Mouse (Mus musculus) embryonic fibroblast, embryonic 13.5 days (primary cell): ENCODE measurements at regions not wholly inside any gene's neighbourhood (a gene's known extent, or its start where the extent isn't known, plus 50 kb on each side); places are given as distances from the start of the nearest gene placed in this dataset.

Source experiments
- H3K27ac ChIP-seq: 2 replicates; pipeline ENCODE4 v1.5.1; 2012; ENCODE audit warnings: low read length, control low read depth, inconsistent platforms; ENCODE audit not compliant: insufficient read depth
- H3K4me1 ChIP-seq: 2 replicates; pipeline ENCODE4 v1.6.1; 2011; ENCODE audit warnings: low read length; ENCODE audit not compliant: control insufficient read depth, insufficient read depth
- H3K4me3 ChIP-seq: 2 replicates; pipeline ENCODE4 v1.5.1; 2011; ENCODE audit warnings: mild to moderate bottlenecking, control low read depth, low read length; ENCODE audit not compliant: insufficient read depth
- CTCF ChIP-seq: IDR thresholded peaks from 2 replicates; pipeline ENCODE4 v1.5.1; 2011; ENCODE audit warnings: mild to moderate bottlenecking, control low read depth, low read length, moderate library complexity, borderline replicate concordance; ENCODE audit not compliant: insufficient read depth
- POLR2A ChIP-seq: IDR thresholded peaks from 2 replicates; pipeline ENCODE4 v1.6.1; 2011; ENCODE audit warnings: low read depth, mild to moderate bottlenecking, control low read depth, low read length, moderate library complexity

GRCm38 (mm10) chr11:7944956-7945515 is 719.3 kb downstream of the Tns3 start:
- Histone ChIP-seq H3K27ac (no peak overlapping the region; the same call in 1 of the 2 replicates), H3K4me3 (no peak overlapping the region), H3K4me1 (no peaks in the 10 kb centered on the region)
- TF ChIP-seq POLR2A (no peak), CTCF (no peak)

- no peaks in the 10 kb centered on the region for H3K4me1 ChIP-seq
- H3K27ac ChIP-seq = no peak overlapping the region
- H3K4me3 ChIP-seq = no peak overlapping the region
- TF ChIP-seq POLR2A = no peak
- TF ChIP-seq CTCF = no peak
Measured at GRCm38 (mm10) chr11:7944373-7944772, 720.0 kb downstream of the Tns3 start.

- no peaks in the 10 kb centered on the region for H3K4me1 ChIP-seq
- no peak for TF ChIP-seq POLR2A
- no peak for TF ChIP-seq CTCF
- H3K4me3 ChIP-seq = no peak overlapping the region
- no peak overlapping the region for H3K27ac ChIP-seq
Measured at GRCm38 (mm10) chr11:7933611-7934010, 719.9 kb upstream of the Igfbp3 start.

- TF ChIP-seq CTCF = no peak
- TF ChIP-seq POLR2A = no peak
- no peaks in the 10 kb centered on the region for H3K4me1 ChIP-seq
- no peak overlapping the region for H3K4me3 ChIP-seq
- H3K27ac ChIP-seq = no peak overlapping the region
Measured at GRCm38 (mm10) chr11:7932638-7933037, 718.9 kb upstream of the Igfbp3 start.

- H3K4me1 ChIP-seq = no peaks in the 10 kb centered on the region
- TF ChIP-seq CTCF (no peak), POLR2A (no peak)
- no peak overlapping the region for H3K4me3 ChIP-seq
- H3K27ac ChIP-seq = no peak overlapping the region
Measured at GRCm38 (mm10) chr11:7931064-7931797, 717.5 kb upstream of the Igfbp3 start.

- H3K4me3 ChIP-seq = no peak overlapping the region
- no peak for TF ChIP-seq POLR2A
- TF ChIP-seq CTCF = no peak
- H3K27ac ChIP-seq = no peak overlapping the region
- H3K4me1 ChIP-seq = no peaks in the 10 kb centered on the region
Measured at GRCm38 (mm10) chr11:7927676-7928075, 714.0 kb upstream of the Igfbp3 start.

GRCm38 (mm10) chr11:7912036-7912435 is 698.3 kb upstream of the Igfbp3 start:
- H3K4me1 ChIP-seq = no peaks in the 10 kb centered on the region
- TF ChIP-seq POLR2A = no peak
- TF ChIP-seq CTCF = no peak
- H3K27ac ChIP-seq = no peak overlapping the region
- H3K4me3 ChIP-seq = no peak overlapping the region

- TF ChIP-seq CTCF = no peak
- TF ChIP-seq POLR2A = no peak
- H3K4me3 ChIP-seq = no peak overlapping the region
- peak overlapping the region; percentile 98 for H3K27ac ChIP-seq
- peaks cover 7% of the 10 kb centered on the region for H3K4me1 ChIP-seq
Measured at GRCm38 (mm10) chr11:7900266-7900665, 686.5 kb upstream of the Igfbp3 start.

GRCm38 (mm10) chr11:7898204-7898603 is 684.5 kb upstream of the Igfbp3 start:
- no peak overlapping the region for H3K4me3 ChIP-seq
- TF ChIP-seq CTCF (no peak), POLR2A (no peak)
- no peak overlapping the region for H3K27ac ChIP-seq
- peaks cover 7% of the 10 kb centered on the region for H3K4me1 ChIP-seq

GRCm38 (mm10) chr11:7880506-7880905 is 666.8 kb upstream of the Igfbp3 start:
- H3K4me3 ChIP-seq = no peak overlapping the region
- no peak for TF ChIP-seq CTCF
- H3K27ac ChIP-seq = no peak overlapping the region
- H3K4me1 ChIP-seq = no peaks in the 10 kb centered on the region
